Mouse (Mus musculus) CD4-positive, CD25-positive, alpha-beta regulatory T cell, adult 2 months (primary cell): ENCODE results near the gene Barx1.

Source experiments
- DNase-seq: peaks from one replicate; pipeline ENCODE4 v3.0.0-alpha.2; 2012; ENCODE audit warnings: low read depth, low spot score

Barx1 gene

GRCm38 (mm10) chr13:48660221-48660734, 2.5 kb upstream of the Barx1 start:
- DNase-seq: no peak

- DNase-seq: no peak
Observed at GRCm38 (mm10) chr13:48660741-48661140, 2.1 kb upstream of the Barx1 start.

DNA sequence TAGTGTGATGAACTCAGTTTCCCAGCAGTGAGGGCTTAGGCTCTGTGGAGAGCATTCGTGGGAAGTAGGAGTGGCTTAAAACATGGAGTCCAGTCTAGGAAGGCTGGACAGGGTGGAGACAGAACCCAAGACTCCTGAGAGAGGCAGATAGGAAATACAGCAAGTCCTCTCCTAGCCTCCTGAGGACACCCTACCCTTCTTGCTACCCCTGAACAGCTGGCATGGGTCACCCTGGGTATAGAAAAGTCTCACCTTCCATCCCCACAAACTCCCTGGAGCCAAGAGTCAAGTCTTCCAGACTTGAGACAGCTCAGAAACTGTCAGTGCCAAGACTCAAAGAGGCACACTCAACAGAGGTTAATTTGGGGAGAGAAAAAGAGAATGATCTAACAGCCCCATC, 1.2 kb upstream of the Barx1 start:
- DNase-seq: no peak

- DNase-seq: no peak
Observed at GRCm38 (mm10) chr13:48663211-48663987, 601 bp downstream of the Barx1 start.

GRCm38 (mm10) chr13:48663988-48664339, 1.2 kb downstream of the Barx1 start:
- no peak for DNase-seq

DNA sequence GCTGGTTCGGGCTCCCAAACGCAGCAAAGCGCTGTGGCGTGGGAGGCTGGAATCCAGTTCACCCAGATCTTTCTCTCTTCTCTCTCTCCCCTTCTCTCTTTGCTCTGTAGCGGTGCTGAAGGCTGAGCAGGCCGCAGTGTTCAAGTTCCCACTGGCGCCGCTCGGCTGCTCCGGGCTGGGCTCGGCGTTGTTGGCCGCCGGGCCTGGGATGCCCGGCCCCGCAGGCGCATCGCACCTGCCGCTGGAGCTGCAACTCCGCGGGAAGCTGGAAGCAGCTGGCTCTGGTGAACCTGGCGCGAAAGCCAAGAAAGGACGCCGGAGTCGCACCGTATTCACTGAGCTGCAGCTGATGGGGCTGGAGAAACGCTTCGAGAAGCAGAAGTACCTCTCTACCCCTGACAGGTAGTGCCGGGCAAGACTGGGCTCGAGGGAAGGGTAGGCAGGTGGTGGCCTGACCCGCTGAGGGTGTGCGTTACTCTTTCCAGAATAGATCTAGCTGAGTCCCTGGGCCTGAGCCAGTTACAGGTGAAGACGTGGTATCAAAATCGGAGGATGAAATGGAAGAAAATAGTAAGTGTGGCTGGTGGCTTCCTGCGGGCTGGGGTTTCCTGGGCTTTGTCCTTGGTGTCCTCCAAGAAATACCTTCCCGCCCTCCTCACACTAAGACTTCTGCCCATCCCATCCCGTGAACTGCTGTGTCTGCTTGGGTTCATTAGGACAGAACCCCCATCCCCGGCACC, 2.3 kb downstream of the Barx1 start:
- DNase-seq: no peak

DNA sequence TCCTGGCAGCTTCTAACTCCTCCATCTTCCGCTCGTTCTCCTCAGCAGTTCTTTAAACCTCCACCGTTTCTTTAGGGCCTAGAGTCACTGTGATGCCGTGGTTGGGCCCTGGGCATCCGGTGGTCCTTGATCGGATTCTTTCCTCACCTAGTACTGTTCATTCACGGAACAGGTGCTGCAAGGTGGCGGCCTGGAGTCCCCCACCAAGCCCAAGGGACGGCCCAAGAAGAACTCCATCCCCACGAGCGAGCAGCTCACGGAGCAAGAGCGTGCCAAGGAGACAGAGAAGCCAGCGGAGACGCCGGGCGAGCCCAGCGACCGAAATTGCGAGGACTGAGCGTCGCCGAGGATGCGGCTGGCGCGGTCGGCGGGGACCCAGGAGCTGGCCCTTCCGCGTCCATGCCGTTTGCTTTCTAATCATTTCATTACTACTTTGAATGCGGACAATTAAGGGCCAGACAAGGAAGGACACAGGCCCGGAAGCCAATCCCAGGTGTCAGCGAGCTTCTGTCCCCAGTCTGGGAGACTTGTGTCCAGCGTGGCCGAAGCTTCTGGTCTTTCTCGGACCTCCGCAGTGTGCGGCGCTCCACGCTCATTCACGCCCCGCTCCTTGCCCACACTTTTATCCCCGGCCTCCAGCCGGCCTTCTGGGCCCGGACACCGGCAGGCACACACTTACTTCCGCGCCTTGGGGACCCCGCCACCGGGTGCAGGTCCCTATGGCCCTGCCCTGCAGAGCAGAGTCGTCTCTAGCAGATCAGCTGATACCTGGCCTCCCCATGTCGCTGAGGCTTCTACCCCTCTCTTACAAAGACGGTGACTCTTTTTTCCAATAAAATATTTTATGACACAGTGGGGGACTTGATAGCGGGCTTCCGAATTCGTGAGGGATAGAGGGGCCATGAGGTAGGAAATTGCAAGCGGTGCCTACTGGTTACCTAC, 3.1 kb downstream of the Barx1 start:
- no peak for DNase-seq

GRCm38 (mm10) chr13:48667461-48667860, 4.7 kb downstream of the Barx1 start:
- no peak for DNase-seq

- no peak for DNase-seq
Observed at GRCm38 (mm10) chr13:48668091-48668975, 5.5 kb downstream of the Barx1 start.

- no peak for DNase-seq
Observed at GRCm38 (mm10) chr13:48668976-48669534, 6.3 kb downstream of the Barx1 start.

- DNase-seq: no peak
Observed at GRCm38 (mm10) chr13:48672312-48672840, 9.6 kb downstream of the Barx1 start.

DNA sequence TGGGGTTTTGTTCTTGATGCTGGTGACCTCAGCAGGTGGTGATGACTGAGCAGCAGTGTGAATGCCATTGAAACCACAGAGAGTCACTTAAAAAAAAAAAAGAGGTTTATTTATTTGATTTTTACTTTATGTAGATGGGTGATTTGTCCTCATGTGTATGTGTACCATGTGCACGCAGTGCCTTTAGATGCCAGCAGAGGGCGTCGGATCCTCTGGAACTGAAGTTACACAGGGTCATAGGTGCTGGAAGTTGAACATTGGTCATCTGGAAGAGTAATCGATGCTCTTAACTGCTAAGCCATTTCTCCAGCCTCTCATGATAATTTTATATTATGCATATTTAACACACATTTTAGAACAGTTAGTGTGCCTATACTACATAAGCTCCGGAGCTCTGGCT, 11.8 kb downstream of the Barx1 start:
- no peak for DNase-seq

DNA sequence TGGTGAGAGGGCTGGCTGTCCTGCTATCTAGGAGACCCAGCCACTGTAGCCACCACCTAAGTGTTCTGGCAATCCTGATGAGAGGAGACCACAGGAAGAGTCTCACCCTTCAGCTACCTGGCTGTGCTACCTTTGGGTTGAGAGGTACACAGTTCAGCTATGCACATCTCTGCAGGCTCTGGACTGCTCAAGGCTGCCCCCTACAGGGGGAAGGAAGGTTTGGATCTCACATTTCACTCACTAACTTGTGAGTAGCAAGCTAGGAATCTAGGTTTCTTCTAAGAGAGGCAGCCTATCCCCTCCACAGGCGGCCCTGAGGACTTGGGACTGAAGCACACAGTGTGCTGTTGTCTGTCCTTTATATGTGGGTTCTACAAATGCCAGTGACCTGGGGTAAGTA, 16.6 kb downstream of the Barx1 start:
- peak; percentile 26 for DNase-seq

DNA sequence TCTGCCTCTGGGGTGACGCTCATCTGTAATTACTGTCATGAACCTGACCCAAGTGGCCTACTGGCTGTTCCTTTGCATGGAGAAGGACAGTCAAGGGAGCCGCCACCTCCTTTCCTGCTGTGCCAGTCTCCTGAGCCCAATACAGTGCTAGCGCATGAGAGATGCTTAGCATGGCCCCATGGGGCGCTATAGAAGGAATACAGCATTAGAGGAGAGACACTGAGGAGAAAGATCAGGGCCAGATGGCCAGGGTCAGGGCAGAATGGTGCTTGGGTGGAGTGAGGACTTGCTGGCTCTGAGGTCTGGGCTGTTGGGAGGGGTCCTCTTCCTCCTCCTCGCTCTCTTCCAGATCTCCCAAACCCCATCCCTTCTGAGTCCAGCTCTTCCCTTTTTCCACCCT, 23.9 kb downstream of the Barx1 start:
- DNase-seq: no peak

DNA sequence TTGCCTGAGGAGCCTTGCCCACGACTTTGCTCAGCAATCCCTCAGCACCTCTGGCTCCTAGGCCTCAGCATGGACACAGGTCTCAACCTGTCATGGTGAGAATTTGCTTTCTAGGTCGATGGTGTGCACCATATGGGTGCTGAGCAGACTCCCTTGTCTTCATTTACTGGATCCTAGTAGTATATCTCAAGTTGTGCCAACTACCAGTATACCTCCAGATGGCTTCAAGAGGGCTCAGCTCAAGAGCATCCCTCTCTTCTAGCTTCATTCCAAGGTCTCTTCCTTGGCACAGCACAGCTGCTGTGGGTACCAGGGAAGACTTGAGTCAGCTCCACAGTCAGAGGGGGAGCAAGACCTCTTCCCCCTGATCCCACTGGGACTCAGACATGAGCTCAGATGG, 29.2 kb downstream of the Barx1 start:
- no peak for DNase-seq

DNA sequence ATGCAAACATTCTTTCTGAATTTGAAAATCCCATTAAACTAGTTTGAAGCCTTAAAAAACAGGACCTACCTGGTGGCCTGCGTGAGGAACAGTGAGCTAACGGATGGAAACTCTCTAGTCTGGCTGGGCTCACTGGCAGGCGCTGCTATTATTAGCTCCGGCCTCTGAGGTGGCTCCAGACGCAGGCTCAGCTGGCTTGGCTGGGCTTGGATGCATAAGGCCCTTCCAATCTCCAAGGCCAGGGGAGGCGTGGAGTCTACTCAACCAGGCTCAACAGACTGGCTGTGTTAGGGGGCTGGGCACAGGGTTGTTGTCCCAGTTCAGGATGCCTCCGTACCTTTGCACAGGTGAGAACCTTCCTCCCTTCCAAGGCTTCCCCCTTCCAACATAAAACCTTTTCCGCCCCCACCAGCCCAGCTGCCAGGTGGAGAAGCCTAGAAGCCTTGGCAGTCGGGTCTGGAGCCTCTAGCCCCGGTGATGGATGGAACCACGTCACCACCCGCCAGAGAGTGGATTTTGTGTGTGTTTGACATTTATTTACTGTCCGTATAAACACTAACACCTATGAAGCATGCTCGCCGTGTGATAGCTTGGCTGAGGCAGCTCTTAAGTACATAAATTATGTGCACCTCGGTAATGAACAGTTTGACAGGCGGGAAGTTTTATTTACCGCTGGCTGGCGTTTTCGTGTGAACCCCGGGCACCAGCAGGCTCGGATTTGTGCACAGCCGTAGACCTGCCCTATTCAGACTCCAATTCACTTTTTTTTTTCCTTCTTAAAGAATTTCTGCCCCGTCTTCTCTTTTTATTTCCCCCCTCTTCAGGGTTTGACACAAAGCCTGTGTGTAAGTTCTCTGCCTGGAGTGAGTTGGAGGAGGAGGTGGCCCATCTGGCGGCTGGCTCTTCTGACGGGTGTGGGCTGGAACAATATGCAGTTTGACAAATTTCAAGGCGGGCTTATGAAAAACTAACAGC, 31.6 kb downstream of the Barx1 start:
- DNase-seq: no peak

- DNase-seq: no peak
Observed at GRCm38 (mm10) chr13:48706385-48706951, 43.7 kb downstream of the Barx1 start.

- no peak for DNase-seq
Observed at GRCm38 (mm10) chr13:48712675-48713074, 49.9 kb downstream of the Barx1 start.

DNA sequence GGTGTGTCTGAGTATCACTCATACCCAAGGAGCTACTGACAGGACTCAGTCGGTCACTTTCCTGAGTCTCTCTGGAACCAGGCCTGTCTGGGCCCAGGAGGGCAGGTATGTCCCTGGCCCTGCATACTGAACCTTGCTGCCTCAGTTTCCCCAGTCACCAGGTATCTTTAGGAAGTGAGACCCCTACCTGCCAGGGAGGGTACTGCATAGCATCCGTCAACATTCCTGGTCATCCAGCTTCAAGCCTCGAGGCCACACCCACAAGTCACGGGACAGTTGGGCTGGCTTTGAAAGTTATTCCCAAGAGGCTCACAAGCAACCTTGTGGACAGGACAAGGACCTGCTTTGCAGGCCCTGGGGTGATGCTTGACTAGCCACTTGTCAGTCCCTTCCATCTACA, 53.3 kb downstream of the Barx1 start:
- peak; percentile 7 for DNase-seq
